Mouse (Mus musculus) limb, embryonic 10.5 days (tissue): ENCODE measurements around the gene Rnf38. TPM values are rescaled to one million over a fixed set of nuclear protein-coding genes. Genes with fewer than 3 reads are reported as not detected.

ENCODE experiments used
- DNase-seq: peaks from one replicate; pipeline ENCODE4 v3.0.0-alpha.2; 2017; ENCODE audit warnings: low spot score
- H3K27ac ChIP-seq: fragments of 300-500 bp; sonication (generic); 2 replicates; pipeline ENCODE4 v1.5.1; 2016; ENCODE audit warnings: mild to moderate bottlenecking
- H3K27me3 ChIP-seq: fragments of 300-500 bp; sonication (generic); 2 replicates; pipeline ENCODE4 v1.6.1; 2016; ENCODE audit warnings: low read depth, mild to moderate bottlenecking; ENCODE audit not compliant: poor library complexity, severe bottlenecking
- H3K36me3 ChIP-seq: fragments of 300-500 bp; sonication (generic); 2 replicates; pipeline ENCODE4 v1.6.1; 2016; ENCODE audit warnings: mild to moderate bottlenecking, moderate library complexity
- H3K4me1 ChIP-seq: fragments of 300-500 bp; sonication (generic); 2 replicates; pipeline ENCODE4 v1.6.1; 2016
- H3K4me3 ChIP-seq: fragments of 300-500 bp; sonication (generic); 2 replicates; pipeline ENCODE4 v1.5.1; 2016; ENCODE audit warnings: mild to moderate bottlenecking, moderate library complexity
- H3K9me3 ChIP-seq: fragments of 300-500 bp; sonication (generic); replicated peaks from 2 replicates; pipeline ENCODE4 v1.6.1; 2016; ENCODE audit warnings: mild to moderate bottlenecking
- WGBS: fragments of 180-500 bp; shearing (Covaris S2); methylation state at CpG from one replicate; pipeline ENCODE4 v1.1.7; 2016; 5-methylcytosine and 5-hydroxymethylcytosine counted together
- polyA plus RNA-seq: library from polyadenylated mRNA; unstranded; fragments of >200 nt; fragmentation: Nextera tagmentation; extraction: Ambion mirVana; gene quantifications from 2 replicates; pipeline ENCODE4 v1.2.1, GENCODE M21; 2016

Rnf38 gene
- 29.0 and 30.3 TPM in 2 replicates for polyA plus RNA-seq

GRCm38 (mm10) chr4:44233713-44234003 lies at the start of gene Rnf38:
TSS of gene Rnf38 (minus strand) at chr4:44233789.
- Histone ChIP-seq H3K27me3 (0 out of 2 replicates have a peak, but pooled peaks cover 4% of the 10 kb centered on the region), H3K4me1 (peaks cover 29% of the 10 kb centered on the region), H3K9me3 (no peaks in the 10 kb centered on the region), H3K27ac (peak within 1 kb of the TSS; percentile 95), H3K4me3 (peak within 1 kb of the TSS; percentile 83), H3K36me3 (no peaks in the 10 kb centered on the region)
- no peak for DNase-seq
- WGBS = 20% methylated on average over 57 of the region's 61 CpGs

DNA sequence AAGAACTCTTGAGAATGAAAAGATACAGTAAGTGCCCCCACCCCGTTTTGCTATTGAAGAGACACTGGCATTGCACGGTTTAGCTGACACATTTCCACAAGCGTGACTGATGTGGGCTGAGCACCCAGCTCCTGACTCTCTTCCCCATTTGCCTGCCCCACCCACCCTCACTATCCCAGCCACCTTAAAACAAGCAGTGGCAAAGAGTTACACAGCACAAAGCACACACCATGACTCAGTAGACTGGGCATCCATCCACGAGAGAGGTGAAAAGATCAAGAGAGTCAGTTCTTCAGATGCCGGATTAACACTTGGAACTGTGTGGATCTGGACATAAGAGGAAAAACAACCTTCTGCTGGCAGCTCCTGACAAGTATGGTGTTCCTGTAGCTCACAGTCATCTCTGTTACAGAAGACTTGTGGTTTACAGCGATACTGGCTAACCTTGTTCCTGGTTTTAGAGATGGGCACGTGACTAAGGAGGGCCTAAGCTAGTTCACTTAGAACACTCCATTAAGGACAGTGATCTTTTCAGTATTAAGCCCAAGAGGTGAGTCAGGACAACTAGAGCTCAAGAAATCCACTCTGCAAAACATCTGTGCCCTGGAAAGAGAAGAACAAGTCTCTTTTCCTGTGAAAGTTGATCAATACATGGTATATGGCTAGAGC lies 48.1 kb upstream of the Rnf38 start:
- no peaks in the 10 kb centered on the region for H3K36me3 ChIP-seq
- H3K4me3 ChIP-seq = no peak overlapping the region
- H3K27ac ChIP-seq = no peak overlapping the region
- H3K27me3 ChIP-seq = no peaks in the 10 kb centered on the region
- 89% methylated on average over 7 of the region's 7 CpGs for WGBS
- no peak for DNase-seq
- no peaks in the 10 kb centered on the region for H3K4me1 ChIP-seq
- H3K9me3 ChIP-seq = no peaks in the 10 kb centered on the region

DNA sequence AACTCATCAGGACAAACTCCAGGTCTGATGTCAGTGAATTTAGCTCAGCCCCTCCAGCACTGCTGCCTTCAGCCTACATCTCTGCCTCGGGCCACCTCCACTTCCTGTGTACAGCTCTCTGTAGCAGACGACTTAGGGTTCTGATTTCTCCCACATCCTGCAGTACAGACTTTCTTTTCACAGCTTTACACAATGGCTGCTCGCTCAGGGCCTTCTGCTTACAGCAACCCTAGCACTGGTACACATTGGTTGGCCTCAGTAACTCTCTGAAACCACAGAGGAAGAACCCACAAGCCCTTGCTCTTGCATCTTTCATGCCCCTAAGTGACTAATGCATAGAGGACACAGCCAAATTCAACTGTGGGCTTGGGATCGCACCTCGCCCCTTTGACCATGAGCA lies 37.5 kb upstream of the Rnf38 start:
- no peaks in the 10 kb centered on the region for H3K27me3 ChIP-seq
- H3K36me3 ChIP-seq = no peaks in the 10 kb centered on the region
- H3K4me1 ChIP-seq = no peaks in the 10 kb centered on the region
- no peak overlapping the region for H3K4me3 ChIP-seq
- no peak for DNase-seq
- WGBS = 73% methylated on average over 5 of the region's 5 CpGs
- no peaks in the 10 kb centered on the region for H3K9me3 ChIP-seq
- H3K27ac ChIP-seq = no peak overlapping the region

GRCm38 (mm10) chr4:44269376-44269817 lies 35.8 kb upstream of the Rnf38 start:
- Histone ChIP-seq H3K36me3 (no peaks in the 10 kb centered on the region), H3K27me3 (no peaks in the 10 kb centered on the region), H3K4me1 (no peaks in the 10 kb centered on the region), H3K27ac (no peak overlapping the region), H3K4me3 (no peak overlapping the region), H3K9me3 (no peaks in the 10 kb centered on the region)
- WGBS = 92% methylated on average over 14 of the region's 14 CpGs
- no peak for DNase-seq

GRCm38 (mm10) chr4:44267437-44267836 lies 33.8 kb upstream of the Rnf38 start:
- no peak overlapping the region for H3K4me3 ChIP-seq
- H3K27me3 ChIP-seq = no peaks in the 10 kb centered on the region
- no peak for DNase-seq
- H3K9me3 ChIP-seq = no peaks in the 10 kb centered on the region
- H3K36me3 ChIP-seq = no peaks in the 10 kb centered on the region
- WGBS = 89% methylated on average over 6 of the region's 6 CpGs
- H3K27ac ChIP-seq = no peak overlapping the region
- no peaks in the 10 kb centered on the region for H3K4me1 ChIP-seq

DNA sequence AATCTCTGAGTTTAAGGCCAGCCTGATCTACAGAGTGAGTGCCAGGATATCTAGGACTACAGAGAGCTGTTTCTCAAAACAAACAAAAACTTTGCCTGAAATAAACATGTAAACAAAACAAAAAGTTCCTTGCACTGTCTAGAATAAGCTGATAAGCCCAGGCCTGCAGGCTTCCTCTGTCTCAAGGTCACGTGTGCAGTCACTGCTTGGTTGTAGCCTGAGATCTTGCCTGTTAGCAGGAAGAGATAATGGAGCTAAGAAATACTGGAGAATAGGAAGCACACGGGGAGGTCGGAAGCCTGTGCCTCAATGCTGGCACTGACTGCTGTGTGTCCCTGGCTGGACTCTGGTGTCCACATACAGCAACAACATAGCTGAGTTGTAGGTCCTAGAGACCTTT lies 31.9 kb upstream of the Rnf38 start:
- WGBS = 90% methylated on average over 3 of the region's 3 CpGs
- no peaks in the 10 kb centered on the region for H3K27me3 ChIP-seq
- H3K36me3 ChIP-seq = no peaks in the 10 kb centered on the region
- H3K27ac ChIP-seq = no peak overlapping the region
- H3K4me1 ChIP-seq = no peaks in the 10 kb centered on the region
- DNase-seq = no peak
- H3K9me3 ChIP-seq = no peaks in the 10 kb centered on the region
- no peak overlapping the region for H3K4me3 ChIP-seq

DNA sequence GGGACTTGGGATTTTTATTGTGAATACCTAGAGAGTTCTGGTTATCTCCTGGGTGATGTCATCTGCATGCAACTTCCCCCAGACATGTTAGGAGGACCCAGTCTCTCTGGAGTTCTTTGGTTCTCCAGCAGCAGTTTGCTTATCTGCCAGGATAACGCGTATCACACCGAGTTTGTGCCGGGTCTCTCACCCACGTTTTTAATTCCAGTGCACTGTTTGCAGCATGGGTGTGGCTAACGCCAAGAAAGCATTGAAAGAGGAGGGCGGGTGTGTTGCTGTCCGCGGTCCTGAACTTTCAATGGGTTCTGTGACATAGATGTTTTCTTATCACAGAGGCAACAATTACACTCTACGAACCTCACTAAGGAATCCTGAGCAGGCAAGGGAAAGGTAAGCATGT lies 26.7 kb upstream of the Rnf38 start:
- H3K9me3 ChIP-seq = no peaks in the 10 kb centered on the region
- no peaks in the 10 kb centered on the region for H3K4me1 ChIP-seq
- peak; percentile 82 for DNase-seq
- no peak overlapping the region for H3K4me3 ChIP-seq
- no peak overlapping the region for H3K27ac ChIP-seq
- 6% methylated on average over 10 of the region's 10 CpGs for WGBS
- H3K36me3 ChIP-seq = no peaks in the 10 kb centered on the region
- H3K27me3 ChIP-seq = no peaks in the 10 kb centered on the region

DNA sequence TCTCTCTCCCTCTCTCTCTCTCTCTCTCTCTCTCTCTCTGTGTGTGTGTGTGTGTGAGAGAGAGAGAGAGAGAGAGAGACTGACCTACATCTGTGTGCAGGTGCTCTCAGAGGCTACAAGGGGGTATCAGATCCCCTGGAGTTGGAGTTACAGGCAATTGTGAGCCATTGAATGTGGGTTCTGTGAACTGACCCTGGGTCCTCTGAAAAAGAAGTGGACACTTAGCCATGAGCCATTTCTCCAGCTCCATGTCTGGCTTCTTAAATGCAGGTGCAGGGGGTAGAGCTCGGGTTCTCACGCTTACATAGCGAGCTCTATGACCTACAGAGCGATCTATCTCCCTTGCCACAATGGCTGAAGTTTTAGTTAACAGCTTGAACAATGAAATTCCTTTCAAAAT lies 25.5 kb upstream of the Rnf38 start:
- Histone ChIP-seq H3K27me3 (no peaks in the 10 kb centered on the region), H3K36me3 (no peaks in the 10 kb centered on the region), H3K9me3 (no peaks in the 10 kb centered on the region), H3K27ac (no peak overlapping the region), H3K4me3 (no peak overlapping the region), H3K4me1 (no peaks in the 10 kb centered on the region)
- DNase-seq = no peak
- WGBS = 89% methylated on average over 4 of the region's 4 CpGs

DNA sequence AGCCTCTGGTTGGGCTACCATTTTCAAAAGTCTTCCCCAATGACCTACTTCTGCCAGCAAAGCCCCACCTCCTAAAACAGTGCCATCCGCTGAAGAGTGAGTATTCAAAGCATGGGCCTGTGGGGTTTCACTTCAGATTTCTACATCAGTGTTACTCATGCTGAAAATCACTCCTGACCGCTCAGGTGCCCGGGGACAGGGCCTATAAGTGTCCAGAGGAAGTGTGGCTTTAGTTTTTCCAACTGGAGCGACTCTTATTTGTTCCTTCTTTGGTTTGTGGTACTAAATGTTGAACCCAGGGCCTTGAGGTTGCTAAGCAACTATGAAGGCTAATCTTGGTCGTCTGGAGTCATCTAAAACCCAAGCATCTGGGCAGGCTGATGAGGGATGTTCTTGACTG lies 21.0 kb upstream of the Rnf38 start:
- H3K9me3 ChIP-seq = no peaks in the 10 kb centered on the region
- 82% methylated on average over 5 of the region's 5 CpGs for WGBS

GRCm38 (mm10) chr4:44253191-44253590 lies 19.6 kb upstream of the Rnf38 start:
- Histone ChIP-seq H3K36me3 (no peaks in the 10 kb centered on the region), H3K27ac (no peak overlapping the region), H3K4me1 (peaks cover 12% of the 10 kb centered on the region; the same call in 1 of the 2 replicates), H3K4me3 (no peak overlapping the region; the same call in 1 of the 2 replicates), H3K27me3 (peaks cover 31% of the 10 kb centered on the region; the same call in 1 of the 2 replicates), H3K9me3 (no peaks in the 10 kb centered on the region)
- WGBS = 8% methylated on average over 6 of the region's 6 CpGs
- DNase-seq = no peak

More for the DNA sequence above, 21.0 kb upstream of the Rnf38 start:
- H3K27me3 ChIP-seq = peaks cover 19% of the 10 kb centered on the region; the same call in 1 of the 2 replicates
- DNase-seq = no peak
- no peaks in the 10 kb centered on the region for H3K36me3 ChIP-seq
- no peak overlapping the region for H3K4me3 ChIP-seq
- peaks cover 11% of the 10 kb centered on the region; the same call in 1 of the 2 replicates for H3K4me1 ChIP-seq
- no peak overlapping the region for H3K27ac ChIP-seq

GRCm38 (mm10) chr4:44251966-44252916 lies 18.7 kb upstream of the Rnf38 start:
- peaks cover 36% of the 10 kb centered on the region; the same call in 1 of the 2 replicates for H3K27me3 ChIP-seq
- no peak overlapping the region for H3K27ac ChIP-seq
- no peaks in the 10 kb centered on the region for H3K9me3 ChIP-seq
- peaks cover 17% of the 10 kb centered on the region for H3K4me1 ChIP-seq
- no peak overlapping the region; the same call in 1 of the 2 replicates for H3K4me3 ChIP-seq
- 11% methylated on average over 13 of the region's 13 CpGs for WGBS
- H3K36me3 ChIP-seq = no peaks in the 10 kb centered on the region
- no peak for DNase-seq

GRCm38 (mm10) chr4:44251521-44251920 lies 17.9 kb upstream of the Rnf38 start:
- Histone ChIP-seq H3K27me3 (peaks cover 36% of the 10 kb centered on the region; the same call in 1 of the 2 replicates), H3K4me1 (peaks cover 19% of the 10 kb centered on the region), H3K4me3 (no peak overlapping the region), H3K36me3 (no peaks in the 10 kb centered on the region), H3K27ac (no peak overlapping the region), H3K9me3 (no peaks in the 10 kb centered on the region)
- DNase-seq = no peak
- WGBS = 71% methylated on average over 5 of the region's 5 CpGs

DNA sequence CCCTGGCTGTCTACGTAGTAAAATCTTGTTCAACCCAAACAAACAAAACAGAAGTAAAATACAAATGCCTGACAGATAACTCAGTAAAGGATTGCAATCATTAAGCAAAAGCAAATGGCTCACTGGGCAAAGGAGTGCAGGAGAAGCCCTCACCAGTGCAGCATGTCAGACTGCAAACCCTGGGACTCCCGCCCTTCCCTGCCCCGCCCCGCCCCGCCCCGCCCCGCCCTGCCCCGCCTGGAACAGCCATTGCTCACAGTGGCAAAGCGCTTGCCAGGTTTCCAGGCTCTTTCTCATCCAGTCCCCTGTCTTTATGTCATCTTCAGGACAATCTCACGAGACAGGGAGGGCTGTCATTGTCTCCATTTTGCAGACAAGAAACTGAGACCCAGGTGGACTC lies 16.1 kb upstream of the Rnf38 start:
- Histone ChIP-seq H3K4me3 (peak overlapping the region; percentile 28; the same call in 1 of the 2 replicates), H3K9me3 (no peaks in the 10 kb centered on the region), H3K27me3 (peaks cover 36% of the 10 kb centered on the region; the same call in 1 of the 2 replicates), H3K4me1 (peaks cover 19% of the 10 kb centered on the region), H3K27ac (no peak overlapping the region), H3K36me3 (no peaks in the 10 kb centered on the region)
- peak; percentile 42 for DNase-seq
- WGBS = 2% methylated on average over 10 of the region's 10 CpGs
